Mouse (Mus musculus): ENCODE data around the gene Pkhd1. TPM values are rescaled to one million over a fixed set of nuclear protein-coding genes. Genes with fewer than 3 reads are reported as not detected.

The Pkhd1 gene
- polyA plus RNA-seq, 1 experiment from 2014 or later = 6.4 TPM

- no peak overlapping the region for H3K4me2 ChIP-seq (ENCODE audit: low read length)
- H3K4me1 ChIP-seq (replicated peaks; ENCODE audit: insufficient read depth, low read length) = no peaks in the 10 kb centered on the region
- WGBS = 74% methylated on average over 7 of the region's 7 CpGs
- ATAC-seq (replicated peaks; ENCODE audit: low FRiP score, low read depth) = no peak
- H3K36me3 ChIP-seq (ENCODE audit: insufficient read depth, low read length) = no peaks in the 10 kb centered on the region
- H3K4me3 ChIP-seq (replicated peaks; ENCODE audit: low read depth, low read length) = no peak overlapping the region
- no peak for DNase-seq (ENCODE audit: low spot score)
- no peaks in the 10 kb centered on the region for H3K9me3 ChIP-seq (replicated peaks; ENCODE audit: low read length)
- no peak overlapping the region for H3K27ac ChIP-seq
- no peaks in the 10 kb centered on the region for H3K27me3 ChIP-seq (ENCODE audit: insufficient read depth, low read length)
- TF ChIP-seq CTCF (IDR thresholded peaks at IDR 0.05; ENCODE audit: low read depth) = no peak
- no peak overlapping the region for H3K9ac ChIP-seq (ENCODE audit: low read depth, low read length)
These were observed 15.5 kb upstream of the Pkhd1 start for GRCm38 (mm10) chr1:20633276-20633869.

GRCm38 (mm10) chr1:20624564-20624963, 6.7 kb upstream of the Pkhd1 start:
- TF ChIP-seq CTCF (IDR thresholded peaks at IDR 0.05; ENCODE audit: low read depth) = no peak
- no peak overlapping the region for H3K9ac ChIP-seq (ENCODE audit: low read depth, low read length)
- H3K4me1 ChIP-seq (replicated peaks; ENCODE audit: insufficient read depth, low read length) = no peaks in the 10 kb centered on the region
- 81% methylated on average over 3 of the region's 3 CpGs for WGBS
- no peaks in the 10 kb centered on the region for H3K36me3 ChIP-seq (ENCODE audit: insufficient read depth, low read length)
- ATAC-seq (replicated peaks; ENCODE audit: low FRiP score, low read depth) (no peak), DNase-seq (ENCODE audit: low spot score) (no peak)
- no peak overlapping the region for H3K4me3 ChIP-seq (replicated peaks; ENCODE audit: low read depth, low read length)
- no peak overlapping the region for H3K4me2 ChIP-seq (ENCODE audit: low read length)
- H3K9me3 ChIP-seq (replicated peaks; ENCODE audit: low read length) = no peaks in the 10 kb centered on the region
- H3K27me3 ChIP-seq (ENCODE audit: insufficient read depth, low read length) = no peaks in the 10 kb centered on the region
- no peak overlapping the region for H3K27ac ChIP-seq

GRCm38 (mm10) chr1:20623375-20623774, 5.5 kb upstream of the Pkhd1 start:
- H3K27me3 ChIP-seq (ENCODE audit: insufficient read depth, low read length) = no peaks in the 10 kb centered on the region
- no peak overlapping the region for H3K9ac ChIP-seq (ENCODE audit: low read depth, low read length)
- ATAC-seq (replicated peaks; ENCODE audit: low FRiP score, low read depth) = no peak
- 0 out of 2 replicates have a peak, but pooled peaks cover 5% of the 10 kb centered on the region for H3K4me1 ChIP-seq (replicated peaks; ENCODE audit: insufficient read depth, low read length)
- no peak overlapping the region for H3K27ac ChIP-seq
- TF ChIP-seq CTCF (IDR thresholded peaks at IDR 0.05; ENCODE audit: low read depth) = no peak
- no peak overlapping the region for H3K4me3 ChIP-seq (replicated peaks; ENCODE audit: low read depth, low read length)
- H3K36me3 ChIP-seq (ENCODE audit: insufficient read depth, low read length) = no peaks in the 10 kb centered on the region
- no peaks in the 10 kb centered on the region for H3K9me3 ChIP-seq (replicated peaks; ENCODE audit: low read length)
- DNase-seq (ENCODE audit: low spot score) = no peak
- no peak overlapping the region for H3K4me2 ChIP-seq (ENCODE audit: low read length)
- WGBS = 86% methylated on average over 4 of the region's 4 CpGs

- ATAC-seq (replicated peaks; ENCODE audit: low FRiP score, low read depth) = no peak
- Histone ChIP-seq H3K4me3 (replicated peaks; ENCODE audit: low read depth, low read length) (no peak overlapping the region), H3K27ac (no peak overlapping the region), H3K9ac (ENCODE audit: low read depth, low read length) (no peak overlapping the region), H3K9me3 (replicated peaks; ENCODE audit: low read length) (no peaks in the 10 kb centered on the region), H3K27me3 (ENCODE audit: insufficient read depth, low read length) (no peaks in the 10 kb centered on the region), H3K36me3 (ENCODE audit: insufficient read depth, low read length) (no peaks in the 10 kb centered on the region), H3K4me1 (replicated peaks; ENCODE audit: insufficient read depth, low read length) (0 out of 2 replicates have a peak, but pooled peaks cover 5% of the 10 kb centered on the region), H3K4me2 (ENCODE audit: low read length) (no peak overlapping the region)
- no peak for DNase-seq (ENCODE audit: low spot score)
- TF ChIP-seq CTCF (IDR thresholded peaks at IDR 0.05; ENCODE audit: low read depth) = no peak
- WGBS = 34% methylated on average over 2 of the region's 2 CpGs
These were observed 2.7 kb upstream of the Pkhd1 start for GRCm38 (mm10) chr1:20620611-20621010.

- Histone ChIP-seq H3K27me3 (ENCODE audit: insufficient read depth, low read length) (no peaks in the 10 kb centered on the region), H3K4me1 (replicated peaks; ENCODE audit: insufficient read depth, low read length) (0 out of 2 replicates have a peak, but pooled peaks cover 5% of the 10 kb centered on the region), H3K4me3 (replicated peaks; ENCODE audit: low read depth, low read length) (no peak overlapping the region), H3K9ac (ENCODE audit: low read depth, low read length) (no peak overlapping the region), H3K27ac (peak overlapping the region; percentile 77), H3K36me3 (ENCODE audit: insufficient read depth, low read length) (no peaks in the 10 kb centered on the region), H3K4me2 (ENCODE audit: low read length) (no peak overlapping the region), H3K9me3 (replicated peaks; ENCODE audit: low read length) (no peaks in the 10 kb centered on the region)
- peak; percentile 50 for DNase-seq (ENCODE audit: low spot score)
- WGBS = 31% methylated on average over 3 of the region's 3 CpGs
- peak; percentile 93 for ATAC-seq (replicated peaks; ENCODE audit: low FRiP score, low read depth)
- TF ChIP-seq CTCF (IDR thresholded peaks at IDR 0.05; ENCODE audit: low read depth) = no peak
These were observed 1.5 kb upstream of the Pkhd1 start for GRCm38 (mm10) chr1:20619363-20619762.

GRCm38 (mm10) chr1:20612643-20613042, 5.2 kb downstream of the Pkhd1 start:
- DNase-seq (ENCODE audit: low spot score) = peak; percentile 58
- no peak overlapping the region for H3K27ac ChIP-seq
- H3K4me3 ChIP-seq (replicated peaks; ENCODE audit: low read depth, low read length) = no peak overlapping the region
- no peak overlapping the region for H3K9ac ChIP-seq (ENCODE audit: low read depth, low read length)
- H3K4me2 ChIP-seq (ENCODE audit: low read length) = no peak overlapping the region
- H3K36me3 ChIP-seq (ENCODE audit: insufficient read depth, low read length) = 0 out of 2 replicates have a peak, but pooled peaks cover 3% of the 10 kb centered on the region
- no peaks in the 10 kb centered on the region for H3K9me3 ChIP-seq (replicated peaks; ENCODE audit: low read length)
- no peaks in the 10 kb centered on the region for H3K4me1 ChIP-seq (replicated peaks; ENCODE audit: insufficient read depth, low read length)
- peak; percentile 89 for TF ChIP-seq CTCF (IDR thresholded peaks at IDR 0.05; ENCODE audit: low read depth)
- ATAC-seq (replicated peaks; ENCODE audit: low FRiP score, low read depth) = no peak
- H3K27me3 ChIP-seq (ENCODE audit: insufficient read depth, low read length) = no peaks in the 10 kb centered on the region
- 29% methylated on average over 7 of the region's 7 CpGs for WGBS

- WGBS = 52% methylated on average over 2 of the region's 2 CpGs
- H3K9ac ChIP-seq (ENCODE audit: low read depth, low read length) = no peak overlapping the region
- H3K27me3 ChIP-seq (ENCODE audit: insufficient read depth, low read length) = no peaks in the 10 kb centered on the region
- no peak for DNase-seq (ENCODE audit: low spot score)
- 0 out of 2 replicates have a peak, but pooled peaks have one; percentile 13 for ATAC-seq (replicated peaks; ENCODE audit: low FRiP score, low read depth)
- no peak for TF ChIP-seq CTCF (IDR thresholded peaks at IDR 0.05; ENCODE audit: low read depth)
- H3K36me3 ChIP-seq (ENCODE audit: insufficient read depth, low read length) = 0 out of 2 replicates have a peak, but pooled peaks cover 3% of the 10 kb centered on the region
- H3K27ac ChIP-seq = no peak overlapping the region
- H3K4me2 ChIP-seq (ENCODE audit: low read length) = no peak overlapping the region
- H3K4me3 ChIP-seq (replicated peaks; ENCODE audit: low read depth, low read length) = no peak overlapping the region
- H3K9me3 ChIP-seq (replicated peaks; ENCODE audit: low read length) = no peaks in the 10 kb centered on the region
- H3K4me1 ChIP-seq (replicated peaks; ENCODE audit: insufficient read depth, low read length) = no peaks in the 10 kb centered on the region
These were observed 12.4 kb downstream of the Pkhd1 start for GRCm38 (mm10) chr1:20605489-20605888.
